Comparison of ENCODE assay signal across 7 mouse cellular contexts in the genomic region with DNA sequence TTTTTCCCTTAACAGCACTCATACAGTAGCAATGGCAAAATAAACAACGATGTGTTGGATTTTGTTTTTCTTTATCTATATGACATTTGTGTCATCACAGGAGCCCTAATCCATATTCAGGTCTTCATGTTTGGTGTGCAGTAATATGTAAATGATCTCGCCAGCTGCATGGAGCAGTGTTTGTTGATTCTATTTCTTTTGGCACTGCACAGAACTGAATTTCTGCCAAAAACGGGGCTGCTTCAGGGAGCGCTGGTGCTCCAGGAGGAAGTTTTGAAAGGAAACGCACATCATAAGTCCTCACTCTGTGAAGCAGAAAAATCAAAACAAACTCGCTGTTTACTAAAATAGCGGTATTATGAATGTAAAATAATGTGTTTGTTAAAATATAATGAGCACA.
DNase-seq lines count a peak whose midpoint lies in the region; ATAC-seq and TF ChIP-seq lines count a peak whose summit lies in the region.

No protein-coding gene starts in this region.

- no peak overlapping the region for H3K27ac ChIP-seq in lung, embryonic 14.5 days (ENCODE audit: low read depth)
- H3K27ac ChIP-seq in gastrocnemius, adult 2 months = peak overlapping the region; percentile 53; the same call in 1 of the 2 replicates
- H3K27ac ChIP-seq in kidney, embryonic 14.5 days (ENCODE audit: low read depth, low read length) = no peak overlapping the region

- WGBS in lung, embryonic 14.5 days = 27% methylated on average over 7 of the region's 7 CpGs
- 26% methylated on average over 7 of the region's 7 CpGs for WGBS in lung, adult 2 months
- 66% methylated on average over 7 of the region's 7 CpGs for WGBS in kidney, embryonic 14.5 days

- no peak overlapping the region for H3K9ac ChIP-seq in lung, embryonic 14.5 days
- no peak overlapping the region for H3K9ac ChIP-seq in kidney, embryonic 14.5 days (ENCODE audit: low read depth, low read length)

- H3K27me3 ChIP-seq in lung, embryonic 14.5 days (ENCODE audit: insufficient read depth, low read length) = peaks cover 20% of the 10 kb centered on the region; the same call in 1 of the 2 replicates
- no peaks in the 10 kb centered on the region for H3K27me3 ChIP-seq in kidney, embryonic 14.5 days (ENCODE audit: control insufficient read depth, insufficient read depth, low read length)

- intact Hi-C loops in gastrocnemius, adult 2 months (cut with DNase I) = no loop called here

- TF ChIP-seq POLR2A in lung, adult 2 months (IDR thresholded peaks at IDR 0.05; ENCODE audit: borderline replicate concordance, extremely low read depth, low read depth, low read length) = no peak

- no peak overlapping the region for H3K4me3 ChIP-seq in lung, embryonic 14.5 days (ENCODE audit: low read depth, low read length)
- no peak overlapping the region for H3K4me3 ChIP-seq in lung, adult 2 months (replicated peaks; ENCODE audit: extremely low read depth, low read depth, low read length)
- peak overlapping the region; percentile 54 for H3K4me3 ChIP-seq in gastrocnemius, adult 2 months
- no peak overlapping the region for H3K4me3 ChIP-seq in kidney, embryonic 14.5 days (ENCODE audit: low read length)

- H3K9me3 ChIP-seq in lung, embryonic 14.5 days (ENCODE audit: low read depth, low read length) = peaks cover 6% of the 10 kb centered on the region; the same call in 1 of the 2 replicates
- no peaks in the 10 kb centered on the region for H3K9me3 ChIP-seq in kidney, embryonic 14.5 days (ENCODE audit: control insufficient read depth, low read length)

- ATAC-seq in lung, embryonic 14.5 days (ENCODE audit: insufficient read depth) = peak; percentile 90
- no peak for ATAC-seq in kidney, embryonic 14.5 days (ENCODE audit: low FRiP score, low TSS enrichment)
- no peak for ATAC-seq in activated CD4-positive, CD25-positive, alpha-beta regulatory T cell, adult 4 months

- no peaks in the 10 kb centered on the region for H3K36me3 ChIP-seq in lung, embryonic 14.5 days (ENCODE audit: insufficient read depth)
- H3K36me3 ChIP-seq in kidney, embryonic 14.5 days (ENCODE audit: control insufficient read depth, insufficient read depth, low read length) = no peaks in the 10 kb centered on the region

- H3K4me1 ChIP-seq in lung, embryonic 14.5 days (ENCODE audit: insufficient read depth) = no peaks in the 10 kb centered on the region
- no peaks in the 10 kb centered on the region for H3K4me1 ChIP-seq in lung, adult 2 months (ENCODE audit: control insufficient read depth, insufficient read depth, low read length)
- 0 out of 2 replicates have a peak, but pooled peaks cover 3% of the 10 kb centered on the region for H3K4me1 ChIP-seq in kidney, embryonic 14.5 days (ENCODE audit: control insufficient read depth, insufficient read depth, low read length)

- DNase-seq in lung, embryonic 14.5 days = peak; percentile 96
- DNase-seq in lung, adult 2 months = no peak
- DNase-seq in gastrocnemius, adult 2 months = no peak
- peak; percentile 28 for DNase-seq in lung, postnatal 14 days
- DNase-seq in thymus, postnatal 25 days = no peak

- TF ChIP-seq CTCF in lung, embryonic 14.5 days (IDR thresholded peaks at IDR 0.05; ENCODE audit: low read depth) = no peak
- no peak for TF ChIP-seq CTCF in lung, adult 2 months (IDR thresholded peaks at IDR 0.05; ENCODE audit: insufficient read depth, low read length)
- no peak for TF ChIP-seq CTCF in gastrocnemius, adult 2 months (IDR thresholded peaks at IDR 0.05)

- H3K4me2 ChIP-seq in lung, embryonic 14.5 days = peak overlapping the region; percentile 36
- H3K4me2 ChIP-seq in kidney, embryonic 14.5 days (replicated peaks; ENCODE audit: low read depth, low read length) = peak overlapping the region; percentile 15; the same call in 1 of the 2 replicates

Comparison
In these comparisons a context has a peak if more than half of its experiments do, and no peak if none do; other contexts are left out.
1. DNase-seq: peak in lung, embryonic 14.5 days (single experiment) and lung, postnatal 14 days (single experiment); none in lung, adult 2 months (single experiment), gastrocnemius, adult 2 months (single experiment) and thymus, postnatal 25 days (single experiment).